Comparison of ENCODE assay signal across 9 mouse cellular contexts in genomic region chr2:163820607-163821006, GRCm38 (mm10). TPM values are rescaled to one million over a fixed set of nuclear protein-coding genes. Genes with fewer than 3 reads are reported as not detected.
DNase-seq lines count a peak whose midpoint lies in the region; ATAC-seq lines count a peak whose summit lies in the region.
"Had no signal": no experiment of that assay in that cellular context is flagged by ENCODE, and none has a peak within 500 bp of the region (broad histone marks: within the 10 kb centered on the region; RNA-seq: fewer than 3 reads in every experiment).

TSS of gene Ccn5 (plus strand) at chr2:163820861.

- H3K27me3 ChIP-seq in forebrain, embryonic 16.5 days (replicated peaks; ENCODE audit: control insufficient read depth, insufficient read depth, low read length), result peaks cover 2% of the 10 kb centered on the region; the same call in 1 of the 2 replicates

- H3K36me3 ChIP-seq in forebrain, embryonic 16.5 days (ENCODE audit: control insufficient read depth, insufficient read depth), result no peaks in the 10 kb centered on the region
- H3K36me3 ChIP-seq: heart, embryonic 15.5 days had no signal

- no peak within 1 kb of the TSS for H3K4me2 ChIP-seq in forebrain, embryonic 16.5 days (ENCODE audit: low read length)
- H3K4me2 ChIP-seq: heart, embryonic 15.5 days had no signal

- 70% methylated on average over 4 of the region's 4 CpGs for WGBS in forebrain, embryonic 16.5 days

- H3K9me3 ChIP-seq in forebrain, embryonic 16.5 days (ENCODE audit: control insufficient read depth, low read length), result no peaks in the 10 kb centered on the region
- H3K9me3 ChIP-seq: heart, embryonic 15.5 days had no signal

- DNase-seq in right cerebral cortex, postnatal 14 days, result peak; percentile 25
- DNase-seq in right cerebral cortex, adult 2 months (ENCODE audit: low spot score in 2 of 2), result no peak
- DNase-seq in cerebellum, postnatal 14 days, result peak; percentile 96 to 97
- peak; percentile 45 for DNase-seq in kidney, adult 9 months
- DNase-seq in testis, postnatal 14 days (ENCODE audit: low spot score), result peak; percentile 51
- DNase-seq in spleen, postnatal 36 days (ENCODE audit: low spot score in 2 of 2), result no peak

- H3K9ac ChIP-seq in forebrain, embryonic 16.5 days (replicated peaks; ENCODE audit: low read depth, low read length), result no peak within 1 kb of the TSS
- H3K9ac ChIP-seq: heart, embryonic 15.5 days had no signal

- H3K4me1 ChIP-seq in forebrain, embryonic 16.5 days (replicated peaks; ENCODE audit: control insufficient read depth, insufficient read depth, low read length), result no peaks in the 10 kb centered on the region

- H3K27ac ChIP-seq in forebrain, embryonic 16.5 days (ENCODE audit: low read length), result no peak within 1 kb of the TSS
- H3K27ac ChIP-seq: heart, embryonic 15.5 days had no signal

- H3K4me3 ChIP-seq in forebrain, embryonic 16.5 days (replicated peaks; ENCODE audit: low read length), result no peak within 1 kb of the TSS
- H3K4me3 ChIP-seq: heart, embryonic 15.5 days had no signal

- ATAC-seq in activated CD4-positive, CD25-positive, alpha-beta regulatory T cell, adult 4 months, result no peak
- no peak for ATAC-seq in forebrain, embryonic 16.5 days

RNA-seq across cellular contexts. Expression of gene Ccn5, which starts in this region (rescaled TPM):
- not detected for polyA plus RNA-seq in activated CD4-positive, CD25-positive, alpha-beta regulatory T cell, adult 4 months (2017; shearing (Covaris generic))
- 0.15 and 0.27 TPM in 2 replicates for polyA plus RNA-seq in forebrain, embryonic 16.5 days (2015; fragmentation: Nextera tagmentation; extraction: Ambion mirVana)

Comparison
In these comparisons a context has a peak if more than half of its experiments do, and no peak if none do; other contexts are left out.
1. DNase-seq: peak in right cerebral cortex, postnatal 14 days (single experiment), cerebellum, postnatal 14 days (2 of 2), kidney, adult 9 months (single experiment) and testis, postnatal 14 days (single experiment); none in right cerebral cortex, adult 2 months (0 of 2) and spleen, postnatal 36 days (0 of 2).